Mouse (Mus musculus) lung, embryonic 15.5 days (tissue): ENCODE measurements around the gene Grip2. TPM values are rescaled to one million over a fixed set of nuclear protein-coding genes. Genes with fewer than 3 reads are reported as not detected.

Experiments
- ATAC-seq: fragments of 200-750 bp; cut with Nextera tagmentation; 2 replicates; pipeline ENCODE4 v1.8.0; 2017; ENCODE audit warnings: moderate number of reproducible peaks, borderline replicate concordance; ENCODE audit not compliant: low FRiP score, low TSS enrichment; ENCODE audit errors: extremely low read depth
- H3K27ac ChIP-seq: fragments of 300-500 bp; sonication (generic); 2 replicates; pipeline ENCODE4 v1.5.1; 2015; ENCODE audit warnings: moderate library complexity, mild to moderate bottlenecking, inconsistent platforms
- H3K27me3 ChIP-seq: fragments of 300-500 bp; sonication (generic); 2 replicates; pipeline ENCODE4 v1.6.1; 2015; ENCODE audit warnings: inconsistent platforms
- H3K36me3 ChIP-seq: fragments of 300-500 bp; sonication (generic); 2 replicates; pipeline ENCODE4 v1.6.1; 2015; ENCODE audit warnings: inconsistent platforms
- H3K4me1 ChIP-seq: fragments of 300-500 bp; sonication (generic); 2 replicates; pipeline ENCODE4 v1.6.1; 2015; ENCODE audit warnings: inconsistent platforms
- H3K4me2 ChIP-seq: fragments of 300-500 bp; sonication (generic); 2 replicates; pipeline ENCODE4 v1.6.1; 2015; ENCODE audit warnings: inconsistent platforms, mild to moderate bottlenecking, moderate library complexity
- H3K4me3 ChIP-seq: fragments of 300-500 bp; sonication (generic); 2 replicates; pipeline ENCODE4 v1.5.1; 2015; ENCODE audit warnings: mild to moderate bottlenecking, inconsistent platforms
- H3K9ac ChIP-seq: fragments of 300-500 bp; sonication (generic); 2 replicates; pipeline ENCODE4 v1.6.1; 2015; ENCODE audit warnings: inconsistent platforms
- H3K9me3 ChIP-seq: fragments of 300-500 bp; sonication (generic); 2 replicates; pipeline ENCODE4 v1.6.1; 2016; ENCODE audit warnings: inconsistent platforms
- WGBS: fragments of 180-500 bp; shearing (Covaris S2); methylation state at CpG from one replicate; pipeline ENCODE4 v1.1.7; 2015; 5-methylcytosine and 5-hydroxymethylcytosine counted together
- polyA plus RNA-seq: library from polyadenylated mRNA; unstranded; fragments of >200 nt; fragmentation: Nextera tagmentation; extraction: Ambion mirVana; gene quantifications from 2 replicates; pipeline ENCODE4 v1.2.1, GENCODE M21; 2015

Gene Grip2
- polyA plus RNA-seq, 1 experiment from 2014 or later, result 0.54 TPM

GRCm38 (mm10) chr6:91745947-91746582 is 81.0 kb downstream of the Grip2 start:
- Histone ChIP-seq H3K4me3 (no peak overlapping the region), H3K4me1 (no peaks in the 10 kb centered on the region), H3K36me3 (peaks cover 47% of the 10 kb centered on the region), H3K4me2 (no peak overlapping the region), H3K9me3 (no peaks in the 10 kb centered on the region), H3K27me3 (no peaks in the 10 kb centered on the region), H3K9ac (no peak overlapping the region), H3K27ac (no peak overlapping the region)
- WGBS, result 68% methylated on average over 7 of the region's 7 CpGs
- ATAC-seq, result no peak

GRCm38 (mm10) chr6:91745246-91745645 is 81.8 kb downstream of the Grip2 start:
- Histone ChIP-seq H3K36me3 (peaks cover 45% of the 10 kb centered on the region), H3K27me3 (no peaks in the 10 kb centered on the region), H3K9me3 (no peaks in the 10 kb centered on the region), H3K4me3 (no peak overlapping the region), H3K4me2 (no peak overlapping the region), H3K9ac (no peak overlapping the region), H3K27ac (no peak overlapping the region), H3K4me1 (no peaks in the 10 kb centered on the region)
- no peak for ATAC-seq
- 68% methylated on average over 3 of the region's 3 CpGs for WGBS

- H3K4me3 ChIP-seq, result no peak overlapping the region
- H3K36me3 ChIP-seq, result peaks cover 40% of the 10 kb centered on the region
- no peak overlapping the region for H3K9ac ChIP-seq
- no peaks in the 10 kb centered on the region for H3K4me1 ChIP-seq
- 43% methylated on average over 4 of the region's 4 CpGs for WGBS
- H3K27ac ChIP-seq, result no peak overlapping the region
- H3K4me2 ChIP-seq, result no peak overlapping the region
- no peaks in the 10 kb centered on the region for H3K27me3 ChIP-seq
- no peaks in the 10 kb centered on the region for H3K9me3 ChIP-seq
- no peak for ATAC-seq
Measured at GRCm38 (mm10) chr6:91743886-91744285, 83.2 kb downstream of the Grip2 start.

GRCm38 (mm10) chr6:91742995-91743394 is 84.1 kb downstream of the Grip2 start:
- ATAC-seq, result no peak
- Histone ChIP-seq H3K27ac (no peak overlapping the region), H3K9me3 (no peaks in the 10 kb centered on the region), H3K4me2 (no peak overlapping the region), H3K9ac (no peak overlapping the region), H3K4me1 (peaks cover 8% of the 10 kb centered on the region; the same call in 1 of the 2 replicates), H3K27me3 (no peaks in the 10 kb centered on the region), H3K36me3 (peaks cover 35% of the 10 kb centered on the region), H3K4me3 (no peak overlapping the region)
- WGBS, result 74% methylated on average over 8 of the region's 8 CpGs

GRCm38 (mm10) chr6:91742466-91742865 is 84.6 kb downstream of the Grip2 start:
- WGBS, result 65% methylated on average over 3 of the region's 3 CpGs
- Histone ChIP-seq H3K9ac (no peak overlapping the region), H3K36me3 (peaks cover 35% of the 10 kb centered on the region), H3K27me3 (no peaks in the 10 kb centered on the region), H3K9me3 (no peaks in the 10 kb centered on the region), H3K27ac (no peak overlapping the region), H3K4me3 (no peak overlapping the region), H3K4me1 (peaks cover 13% of the 10 kb centered on the region; the same call in 1 of the 2 replicates), H3K4me2 (no peak overlapping the region)
- ATAC-seq, result no peak

- peaks cover 46% of the 10 kb centered on the region for H3K36me3 ChIP-seq
- 59% methylated on average over 11 of the region's 11 CpGs for WGBS
- no peak for ATAC-seq
Measured at GRCm38 (mm10) chr6:91741046-91741445, 86.0 kb downstream of the Grip2 start.

GRCm38 (mm10) chr6:91738058-91738457 is 89.0 kb downstream of the Grip2 start:
- H3K9me3 ChIP-seq, result no peaks in the 10 kb centered on the region
- ATAC-seq, result 0 out of 2 replicates have a peak, but pooled peaks have one; percentile 2
- H3K27me3 ChIP-seq, result no peaks in the 10 kb centered on the region
- H3K27ac ChIP-seq, result peak overlapping the region; percentile 19
- no peak overlapping the region for H3K4me2 ChIP-seq
- no peak overlapping the region for H3K9ac ChIP-seq
- WGBS, result 36% methylated on average over 5 of the region's 5 CpGs
- peaks cover 29% of the 10 kb centered on the region; the same call in 1 of the 2 replicates for H3K4me1 ChIP-seq
- H3K4me3 ChIP-seq, result no peak overlapping the region
- peaks cover 49% of the 10 kb centered on the region for H3K36me3 ChIP-seq

More at GRCm38 (mm10) chr6:91741046-91741445, 86.0 kb downstream of the Grip2 start:
- no peak overlapping the region for H3K4me3 ChIP-seq
- H3K9ac ChIP-seq, result no peak overlapping the region
- no peaks in the 10 kb centered on the region for H3K27me3 ChIP-seq
- no peak overlapping the region for H3K4me2 ChIP-seq
- H3K9me3 ChIP-seq, result no peaks in the 10 kb centered on the region
- no peak overlapping the region for H3K27ac ChIP-seq
- peaks cover 26% of the 10 kb centered on the region; the same call in 1 of the 2 replicates for H3K4me1 ChIP-seq

GRCm38 (mm10) chr6:91737451-91737850 is 89.6 kb downstream of the Grip2 start:
- no peak overlapping the region for H3K4me3 ChIP-seq
- H3K9ac ChIP-seq, result no peak overlapping the region
- H3K27ac ChIP-seq, result peak overlapping the region; percentile 19; the same call in 1 of the 2 replicates
- no peak overlapping the region for H3K4me2 ChIP-seq
- peaks cover 47% of the 10 kb centered on the region for H3K36me3 ChIP-seq
- H3K4me1 ChIP-seq, result peaks cover 29% of the 10 kb centered on the region; the same call in 1 of the 2 replicates
- no peaks in the 10 kb centered on the region for H3K27me3 ChIP-seq
- WGBS, result 80% methylated on average over 7 of the region's 7 CpGs
- no peak for ATAC-seq
- H3K9me3 ChIP-seq, result no peaks in the 10 kb centered on the region

- no peak for ATAC-seq
- no peaks in the 10 kb centered on the region for H3K9me3 ChIP-seq
Measured at GRCm38 (mm10) chr6:91736471-91736870, 90.6 kb downstream of the Grip2 start.

GRCm38 (mm10) chr6:91732138-91732537 is 94.9 kb downstream of the Grip2 start:
- H3K4me2 ChIP-seq, result no peak overlapping the region
- H3K4me1 ChIP-seq, result peaks cover 40% of the 10 kb centered on the region
- no peak overlapping the region for H3K9ac ChIP-seq
- no peak overlapping the region for H3K4me3 ChIP-seq
- ATAC-seq, result no peak
- no peak overlapping the region for H3K27ac ChIP-seq
- 79% methylated on average over 11 of the region's 11 CpGs for WGBS
- no peaks in the 10 kb centered on the region for H3K9me3 ChIP-seq
- H3K27me3 ChIP-seq, result no peaks in the 10 kb centered on the region
- H3K36me3 ChIP-seq, result peaks cover 24% of the 10 kb centered on the region

More at GRCm38 (mm10) chr6:91736471-91736870, 90.6 kb downstream of the Grip2 start:
- peak overlapping the region; percentile 55 for H3K27ac ChIP-seq
- H3K9ac ChIP-seq, result no peak overlapping the region
- H3K4me1 ChIP-seq, result peaks cover 29% of the 10 kb centered on the region; the same call in 1 of the 2 replicates
- WGBS, result 36% methylated on average over 5 of the region's 5 CpGs
- H3K36me3 ChIP-seq, result peaks cover 41% of the 10 kb centered on the region
- H3K4me3 ChIP-seq, result no peak overlapping the region
- no peaks in the 10 kb centered on the region for H3K27me3 ChIP-seq
- H3K4me2 ChIP-seq, result no peak overlapping the region

- Histone ChIP-seq H3K27ac (peak overlapping the region; percentile 72), H3K9me3 (no peaks in the 10 kb centered on the region), H3K36me3 (peaks cover 25% of the 10 kb centered on the region), H3K4me2 (no peak overlapping the region), H3K4me1 (peaks cover 31% of the 10 kb centered on the region), H3K9ac (no peak overlapping the region), H3K4me3 (no peak overlapping the region), H3K27me3 (no peaks in the 10 kb centered on the region)
- peak; percentile 84 for ATAC-seq
- 15% methylated on average over 12 of the region's 12 CpGs for WGBS
Measured at GRCm38 (mm10) chr6:91729677-91730127, 97.3 kb downstream of the Grip2 start.

- H3K4me1 ChIP-seq, result peaks cover 31% of the 10 kb centered on the region
- no peak overlapping the region for H3K9ac ChIP-seq
- peaks cover 32% of the 10 kb centered on the region for H3K36me3 ChIP-seq
- WGBS, result 53% methylated on average over 6 of the region's 6 CpGs
- peak overlapping the region; percentile 72 for H3K27ac ChIP-seq
- H3K4me2 ChIP-seq, result no peak overlapping the region
- no peaks in the 10 kb centered on the region for H3K27me3 ChIP-seq
- no peaks in the 10 kb centered on the region for H3K9me3 ChIP-seq
- no peak overlapping the region for H3K4me3 ChIP-seq
- ATAC-seq, result peak; percentile 36; the same call in 1 of the 2 replicates
Measured at GRCm38 (mm10) chr6:91728939-91729619, 98.0 kb downstream of the Grip2 start.
